Comparison of ENCODE assay signal across 9 mouse cellular contexts in genomic region chr15:30457541-30458250, GRCm38 (mm10).
DNase-seq lines count a peak whose midpoint lies in the region; ATAC-seq lines count a peak whose summit lies in the region.
"Had no signal": no experiment of that assay in that cellular context is flagged by ENCODE, and none has a peak within 500 bp of the region (broad histone marks: within the 10 kb centered on the region; RNA-seq: fewer than 3 reads in every experiment).

No protein-coding gene starts in this region.

- 20% methylated on average over 12 of the region's 12 CpGs for WGBS in hindbrain, embryonic 12.5 days
- WGBS in midbrain, embryonic 14.5 days = 3% methylated on average over 12 of the region's 12 CpGs
- WGBS in heart, embryonic 12.5 days = 65% methylated on average over 12 of the region's 12 CpGs
- 66% methylated on average over 12 of the region's 12 CpGs for WGBS in heart, embryonic 11.5 days (ENCODE audit: insufficient replicate concordance)
- 71% methylated on average over 12 of the region's 12 CpGs for WGBS in liver, embryonic 11.5 days

- H3K27me3 ChIP-seq in hindbrain, embryonic 12.5 days = no peaks in the 10 kb centered on the region
- no peaks in the 10 kb centered on the region for H3K27me3 ChIP-seq in midbrain, embryonic 14.5 days (ENCODE audit: control insufficient read depth, insufficient read depth, low read length)
- H3K27me3 ChIP-seq in heart, embryonic 12.5 days (replicated peaks) = no peaks in the 10 kb centered on the region
- H3K27me3 ChIP-seq in heart, embryonic 11.5 days (ENCODE audit: control insufficient read depth, insufficient read depth, low read length) = no peaks in the 10 kb centered on the region
- H3K27me3 ChIP-seq in liver, embryonic 11.5 days (replicated peaks; ENCODE audit: control insufficient read depth, insufficient read depth, low read length) = no peaks in the 10 kb centered on the region

- H3K4me2 ChIP-seq in hindbrain, embryonic 12.5 days (replicated peaks) = peak overlapping the region; percentile 57
- H3K4me2 ChIP-seq in midbrain, embryonic 14.5 days (ENCODE audit: low read length) = peak overlapping the region; percentile 59
- H3K4me2 ChIP-seq in heart, embryonic 12.5 days = no peak overlapping the region
- no peak overlapping the region for H3K4me2 ChIP-seq in heart, embryonic 11.5 days
- no peak overlapping the region for H3K4me2 ChIP-seq in liver, embryonic 11.5 days

- H3K27ac ChIP-seq in hindbrain, embryonic 12.5 days = peak overlapping the region; percentile 89
- H3K27ac ChIP-seq in midbrain, embryonic 14.5 days (replicated peaks; ENCODE audit: low read depth, low read length) = peak overlapping the region; percentile 76
- H3K27ac ChIP-seq in heart, embryonic 12.5 days (ENCODE audit: poor library complexity, severe bottlenecking) = no peak overlapping the region
- H3K27ac ChIP-seq in heart, embryonic 11.5 days (ENCODE audit: low read depth, low read length) = no peak overlapping the region
- no peak overlapping the region for H3K27ac ChIP-seq in liver, embryonic 11.5 days (ENCODE audit: low read depth, low read length)

- DNase-seq in R1 (ENCODE audit: low read depth, low spot score) = peak; percentile 62
- peak; percentile 81 for DNase-seq in embryo, embryonic 10.5 days (ENCODE audit: low spot score)
- peak; percentile 86 for DNase-seq in midbrain, embryonic 14.5 days
- DNase-seq in kidney, adult 8-10 months = no peak
- DNase-seq in liver, embryonic 11.5 days (ENCODE audit: low spot score) = no peak
- DNase-seq: lung, postnatal 14 days had no signal

- H3K9ac ChIP-seq in hindbrain, embryonic 12.5 days = peak overlapping the region; percentile 47; the same call in 1 of the 2 replicates
- H3K9ac ChIP-seq in midbrain, embryonic 14.5 days (replicated peaks; ENCODE audit: low read length) = peak overlapping the region; percentile 48; the same call in 1 of the 2 replicates
- no peak overlapping the region for H3K9ac ChIP-seq in heart, embryonic 12.5 days
- no peak overlapping the region for H3K9ac ChIP-seq in heart, embryonic 11.5 days (ENCODE audit: low read depth, low read length)
- no peak overlapping the region for H3K9ac ChIP-seq in liver, embryonic 11.5 days (ENCODE audit: low read depth, low read length)

- peak; percentile 85 for ATAC-seq in hindbrain, embryonic 12.5 days (ENCODE audit: low FRiP score)
- peak; percentile 81 for ATAC-seq in midbrain, embryonic 14.5 days (ENCODE audit: low FRiP score, low TSS enrichment)
- no peak for ATAC-seq in heart, embryonic 12.5 days (ENCODE audit: insufficient number of reproducible peaks, low FRiP score)
- ATAC-seq in heart, embryonic 11.5 days (replicated peaks; ENCODE audit: insufficient number of reproducible peaks, low FRiP score, low TSS enrichment) = no peak
- no peak for ATAC-seq in liver, embryonic 11.5 days (replicated peaks; ENCODE audit: low FRiP score)

- peaks cover 24% of the 10 kb centered on the region for H3K4me1 ChIP-seq in hindbrain, embryonic 12.5 days
- peaks cover 31% of the 10 kb centered on the region for H3K4me1 ChIP-seq in midbrain, embryonic 14.5 days (ENCODE audit: control insufficient read depth, insufficient read depth, low read length)
- H3K4me1 ChIP-seq in heart, embryonic 12.5 days (replicated peaks) = no peaks in the 10 kb centered on the region
- no peaks in the 10 kb centered on the region for H3K4me1 ChIP-seq in heart, embryonic 11.5 days (ENCODE audit: control insufficient read depth, insufficient read depth, low read length)
- H3K4me1 ChIP-seq in liver, embryonic 11.5 days (replicated peaks; ENCODE audit: control insufficient read depth, insufficient read depth, low read length) = no peaks in the 10 kb centered on the region

- H3K36me3 ChIP-seq in hindbrain, embryonic 12.5 days = no peaks in the 10 kb centered on the region
- H3K36me3 ChIP-seq in midbrain, embryonic 14.5 days (ENCODE audit: control insufficient read depth, insufficient read depth, low read length) = no peaks in the 10 kb centered on the region
- no peaks in the 10 kb centered on the region for H3K36me3 ChIP-seq in heart, embryonic 12.5 days
- H3K36me3 ChIP-seq in heart, embryonic 11.5 days (ENCODE audit: control insufficient read depth, insufficient read depth, low read length) = no peaks in the 10 kb centered on the region
- H3K36me3 ChIP-seq in liver, embryonic 11.5 days (ENCODE audit: control insufficient read depth, insufficient read depth, low read length) = no peaks in the 10 kb centered on the region

- H3K9me3 ChIP-seq in hindbrain, embryonic 12.5 days (replicated peaks) = no peaks in the 10 kb centered on the region
- H3K9me3 ChIP-seq in midbrain, embryonic 14.5 days (ENCODE audit: control insufficient read depth, low read length) = no peaks in the 10 kb centered on the region
- no peaks in the 10 kb centered on the region for H3K9me3 ChIP-seq in heart, embryonic 12.5 days (replicated peaks)
- H3K9me3 ChIP-seq in heart, embryonic 11.5 days (replicated peaks; ENCODE audit: control insufficient read depth, low read length) = no peaks in the 10 kb centered on the region
- H3K9me3 ChIP-seq in liver, embryonic 11.5 days (ENCODE audit: control insufficient read depth, low read length) = no peaks in the 10 kb centered on the region

- H3K4me3 ChIP-seq in hindbrain, embryonic 12.5 days = peak overlapping the region; percentile 39
- peak overlapping the region; percentile 36 for H3K4me3 ChIP-seq in midbrain, embryonic 14.5 days (replicated peaks; ENCODE audit: low read depth, low read length)
- no peak overlapping the region for H3K4me3 ChIP-seq in heart, embryonic 12.5 days
- no peak overlapping the region for H3K4me3 ChIP-seq in heart, embryonic 11.5 days (ENCODE audit: low read depth, low read length)
- no peak overlapping the region for H3K4me3 ChIP-seq in liver, embryonic 11.5 days (ENCODE audit: low read depth, low read length)

Comparison
In these comparisons a context has a peak if more than half of its experiments do, and no peak if none do; other contexts are left out.
1. DNase-seq: peak in R1 (single experiment), embryo, embryonic 10.5 days (single experiment) and midbrain, embryonic 14.5 days (single experiment); none in kidney, adult 8-10 months (0 of 2) and liver, embryonic 11.5 days (single experiment).
2. ATAC-seq: peak in hindbrain, embryonic 12.5 days (single experiment) and midbrain, embryonic 14.5 days (single experiment); none in heart, embryonic 12.5 days (single experiment), heart, embryonic 11.5 days (single experiment) and liver, embryonic 11.5 days (single experiment).
3. H3K27ac ChIP-seq: peak in hindbrain, embryonic 12.5 days (single experiment) and midbrain, embryonic 14.5 days (single experiment); none in heart, embryonic 12.5 days (single experiment), heart, embryonic 11.5 days (single experiment) and liver, embryonic 11.5 days (single experiment).
4. H3K4me2 ChIP-seq: peak in hindbrain, embryonic 12.5 days (single experiment) and midbrain, embryonic 14.5 days (single experiment); none in heart, embryonic 12.5 days (single experiment), heart, embryonic 11.5 days (single experiment) and liver, embryonic 11.5 days (single experiment).
5. H3K4me3 ChIP-seq: peak in hindbrain, embryonic 12.5 days (single experiment) and midbrain, embryonic 14.5 days (single experiment); none in heart, embryonic 12.5 days (single experiment), heart, embryonic 11.5 days (single experiment) and liver, embryonic 11.5 days (single experiment).
6. H3K9ac ChIP-seq: peak in hindbrain, embryonic 12.5 days (single experiment) and midbrain, embryonic 14.5 days (single experiment); none in heart, embryonic 12.5 days (single experiment), heart, embryonic 11.5 days (single experiment) and liver, embryonic 11.5 days (single experiment).